In genomic region chr5:36899392-36899791, GRCm38 (mm10) we compare ENCODE assay signal across 12 mouse cellular contexts. TPM values are rescaled to one million over a fixed set of nuclear protein-coding genes. Genes with fewer than 3 reads are reported as not detected.
"Had no signal": no experiment of that assay in that cellular context is flagged by ENCODE, and none has a peak within 500 bp of the region (broad histone marks: within the 10 kb centered on the region; RNA-seq: fewer than 3 reads in every experiment).

No protein-coding gene starts in this region.

- H3K27ac ChIP-seq: kidney, postnatal 0 days; limb, embryonic 13.5 days; liver, embryonic 14.5 days; midbrain, embryonic 12.5 days; stomach, postnatal 0 days had no signal

- H3K9ac ChIP-seq: limb, embryonic 13.5 days; liver, embryonic 14.5 days; midbrain, embryonic 12.5 days had no signal

- H3K36me3 ChIP-seq: limb, embryonic 13.5 days; midbrain, embryonic 12.5 days had no signal

- H3K4me3 ChIP-seq: limb, embryonic 13.5 days; midbrain, embryonic 12.5 days had no signal

- ATAC-seq: midbrain, embryonic 16.5 days had no signal

- DNase-seq: kidney, postnatal 36 days; layer of hippocampus, postnatal 36 days; thymus, postnatal 4 days had no signal

- H3K9me3 ChIP-seq: limb, embryonic 13.5 days; midbrain, embryonic 12.5 days had no signal

- H3K4me1 ChIP-seq: limb, embryonic 13.5 days had no signal

- H3K4me2 ChIP-seq: limb, embryonic 13.5 days; midbrain, embryonic 12.5 days had no signal

RNA-seq across cellular contexts. Expression of gene Ppp2r2c, which starts 31.1 kb away (rescaled TPM):
- total RNA-seq: megakaryocyte-erythroid progenitor cell, adult 5-6 weeks; neutrophil, adult 5-6 weeks had no signal
- polyA plus RNA-seq: liver, adult 2 months; liver, embryonic 14.5 days had no signal
